Mouse (Mus musculus) lung, postnatal 0 days (tissue): ENCODE measurements around the gene Rab11fip5.

ENCODE experiments used
- CTCF ChIP-seq: IDR thresholded peaks from 2 replicates; pipeline ENCODE4 v1.5.1; 2016; ENCODE audit warnings: antibody characterized with exemption, mild to moderate bottlenecking
- EP300 ChIP-seq: IDR thresholded peaks from 2 replicates; pipeline ENCODE4 v1.6.1; 2016; ENCODE audit warnings: antibody characterized with exemption, mild to moderate bottlenecking, control low read depth

DNA sequence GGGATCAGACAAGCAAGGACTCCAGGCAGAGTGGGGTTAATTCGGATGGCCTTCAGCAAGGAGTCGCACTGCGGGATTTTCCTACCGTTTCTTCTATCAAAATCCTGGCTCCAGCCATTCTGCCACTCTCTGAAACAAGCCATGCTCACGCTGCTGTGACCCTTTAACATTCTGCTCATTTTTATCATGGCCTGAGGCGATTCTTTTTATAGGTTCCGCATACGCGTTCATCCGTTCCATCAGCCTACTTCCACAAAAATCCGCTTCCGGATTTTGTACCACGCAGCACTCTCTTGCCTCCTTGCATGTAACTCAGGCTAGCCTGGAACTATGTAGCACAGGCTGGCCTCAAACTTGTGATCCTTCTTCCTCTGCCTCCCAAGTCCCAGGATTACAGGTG lies 40.7 kb downstream of the Rab11fip5 start:
- TF ChIP-seq CTCF (no peak), EP300 (no peak)
